Mouse (Mus musculus): ENCODE measurements around the gene Spsb4.

GRCm38 (mm10) chr9:97036656-97037055, 18.0 kb upstream of the Spsb4 start:
- TF ChIP-seq CTCF (conservative IDR thresholded peaks at IDR 0.05; ENCODE audit: low read length) (no peak), NANOG (IDR thresholded peaks at IDR 0.05; ENCODE audit: borderline replicate concordance, low read length) (no peak), POU5F1 (IDR thresholded peaks at IDR 0.05; ENCODE audit: borderline replicate concordance, low read length) (no peak)

Data from E14TG2a.4 (cell line).